Mouse (Mus musculus) liver, embryonic 14 days (tissue): Measurements from ENCODE around the gene Kif2c. TPM values are rescaled to one million over a fixed set of nuclear protein-coding genes. Genes with fewer than 3 reads are reported as not detected.

Source experiments
- polyA plus RNA-seq: library from polyadenylated mRNA; depleted of rRNA; stranded (reverse); fragments of >200 nt; gene quantifications from 2 replicates; pipeline ENCODE4 v1.2.3, GENCODE M21; 2012; rRNA removed

Kif2c gene
- 18.9 and 21.5 TPM in 2 replicates for polyA plus RNA-seq

DNA sequence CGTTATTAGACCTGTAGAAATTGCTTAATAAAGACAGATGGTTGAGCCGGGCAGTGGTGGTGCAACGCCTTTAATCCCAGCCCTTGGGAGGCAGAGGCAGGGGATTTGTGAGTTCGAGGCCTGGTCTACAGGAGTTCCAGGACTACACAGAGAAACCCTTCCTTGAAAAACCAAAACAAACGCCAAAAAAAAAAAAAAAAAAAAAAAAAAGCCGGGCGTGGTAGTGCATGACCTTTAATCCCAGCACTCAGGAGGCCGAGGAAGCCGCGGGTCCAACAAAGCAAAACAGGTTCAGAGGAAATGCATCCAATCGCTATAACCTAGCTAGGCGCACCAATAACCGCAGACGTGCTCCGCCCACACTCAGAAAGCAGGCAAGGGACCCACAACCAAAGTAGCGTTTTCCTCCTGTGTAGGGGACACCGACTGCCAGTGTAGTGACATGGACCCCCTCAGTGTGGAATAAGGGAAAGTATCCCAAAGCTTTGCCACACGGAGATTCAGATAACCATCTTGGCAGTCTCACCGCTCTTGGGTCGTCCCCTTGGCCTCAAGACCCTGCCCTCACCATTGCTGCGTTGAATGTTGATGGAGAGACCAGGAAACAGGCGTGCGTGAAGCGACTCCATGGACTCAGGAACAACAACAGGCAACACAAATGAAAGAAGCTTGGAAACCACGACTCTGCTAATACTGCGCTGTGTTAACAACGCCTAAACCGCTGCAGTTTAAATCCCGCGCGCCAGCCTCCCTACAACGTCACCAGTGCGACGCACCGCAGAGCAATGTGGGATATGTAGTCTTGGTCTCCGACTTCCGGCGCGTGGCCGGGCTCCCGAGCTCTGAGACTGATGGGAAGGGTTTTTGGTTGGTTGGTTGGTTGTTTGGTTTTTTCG lies at the start of gene Kif2c:
Gene Kif2c (minus strand): TSS at position 777 of the 896 bp plus-strand sequence.

DNA sequence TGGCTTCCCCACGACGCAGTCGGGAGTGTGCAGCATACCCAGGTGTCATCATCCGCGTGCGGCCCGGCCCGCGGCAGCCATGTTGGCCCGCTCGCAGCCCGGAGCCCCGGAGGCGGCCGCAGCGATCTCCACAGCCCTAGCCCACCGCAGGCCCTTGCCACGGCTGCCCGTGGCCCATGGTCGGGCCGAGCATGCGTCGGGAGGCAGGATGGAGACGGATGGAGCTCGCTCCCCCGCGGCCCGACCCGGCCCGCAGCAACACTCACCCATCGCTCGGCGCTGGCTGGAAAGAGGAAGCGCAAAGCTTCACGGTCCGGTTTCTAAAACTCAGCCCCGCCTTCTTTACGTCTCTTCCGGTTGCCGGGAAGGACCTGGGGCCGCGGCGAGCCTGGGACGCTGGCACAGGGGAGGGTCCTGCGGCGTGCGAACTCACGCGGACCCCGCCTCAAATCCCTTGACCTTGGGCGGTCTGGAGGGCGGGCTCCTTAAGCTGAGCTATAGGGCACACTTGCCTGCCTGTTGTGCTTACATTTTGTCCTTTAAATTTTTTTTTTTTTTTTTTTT lies 26.6 kb downstream of the Kif2c start, which contains the start of gene Rps8:
Gene Rps8 (minus strand): TSS at position 452 of the 564 bp plus-strand sequence.

DNA sequence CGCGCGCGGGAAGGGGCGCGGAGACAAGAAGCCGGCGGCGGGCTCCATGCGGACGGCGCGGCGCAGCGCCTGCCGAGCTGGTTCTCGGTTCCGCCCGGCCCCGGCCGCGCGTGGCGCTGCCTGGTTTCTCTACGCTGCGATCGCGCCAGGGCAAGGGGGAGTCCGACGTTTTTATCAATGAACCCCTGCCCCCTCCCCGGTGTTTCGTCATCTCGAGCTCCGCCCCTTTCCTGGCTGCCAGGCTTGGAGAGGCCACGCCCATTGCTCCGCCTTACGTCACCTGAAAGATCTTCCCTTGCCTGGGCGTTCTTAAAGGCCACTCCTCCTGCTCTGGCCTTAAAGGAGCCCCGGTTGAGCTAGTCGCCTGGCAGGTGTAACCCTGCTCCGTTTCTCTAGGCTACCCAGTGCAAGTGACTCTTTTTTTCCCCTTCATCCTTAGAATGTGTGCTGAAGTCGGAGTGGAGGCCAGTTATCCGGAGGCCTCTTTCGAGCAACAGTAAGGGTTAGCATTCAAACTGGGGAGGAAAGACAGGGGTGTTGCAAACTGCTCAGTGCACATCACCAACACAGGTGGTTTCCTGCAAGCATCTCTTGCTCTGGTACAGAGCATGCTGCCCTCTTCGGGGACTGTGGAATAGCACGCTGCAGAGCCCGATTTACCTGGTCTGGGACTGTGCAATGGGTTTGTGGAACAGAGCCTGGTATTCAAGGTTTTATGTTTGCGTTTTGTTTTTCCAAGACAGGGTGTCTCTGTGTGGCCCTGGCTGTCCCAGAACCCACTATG lies 48.4 kb downstream of the Kif2c start, which contains the start of gene Plk3:
Gene Plk3 (minus strand): TSS at position 147 of the 784 bp plus-strand sequence.

DNA sequence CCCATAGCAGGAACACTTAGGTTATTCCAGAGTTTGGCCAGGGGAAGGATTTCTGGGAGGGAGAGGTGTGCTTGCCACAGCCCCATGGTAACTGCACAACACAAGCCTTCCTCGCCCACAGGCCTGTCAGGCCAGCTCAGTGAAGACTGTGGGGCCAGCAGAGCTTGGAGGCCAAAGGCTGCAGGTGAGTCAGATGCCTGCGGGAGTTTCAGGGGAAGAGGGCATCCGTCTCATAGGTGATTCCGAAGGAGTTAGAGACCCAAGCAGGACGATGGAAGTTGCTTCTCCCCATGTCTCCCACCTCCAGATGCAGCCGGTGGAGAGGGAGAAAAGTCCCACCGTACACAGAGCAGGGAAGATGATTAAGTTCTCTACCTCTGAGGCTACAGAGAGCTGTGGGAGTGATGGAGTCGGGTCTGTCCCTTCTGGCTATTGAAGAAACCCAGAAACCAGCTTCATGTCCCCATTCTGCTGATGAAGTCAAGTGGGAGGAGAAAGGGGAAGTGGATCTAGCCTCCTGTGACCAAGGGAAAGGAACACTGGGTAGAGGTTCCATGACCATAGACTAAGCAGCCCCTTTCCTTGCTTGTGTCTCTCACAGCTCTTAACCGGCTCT lies 55.7 kb downstream of the Kif2c start, which contains the start of gene Tctex1d4:
Gene Tctex1d4 (plus strand): TSS at position 120 of the 616 bp plus-strand sequence.

DNA sequence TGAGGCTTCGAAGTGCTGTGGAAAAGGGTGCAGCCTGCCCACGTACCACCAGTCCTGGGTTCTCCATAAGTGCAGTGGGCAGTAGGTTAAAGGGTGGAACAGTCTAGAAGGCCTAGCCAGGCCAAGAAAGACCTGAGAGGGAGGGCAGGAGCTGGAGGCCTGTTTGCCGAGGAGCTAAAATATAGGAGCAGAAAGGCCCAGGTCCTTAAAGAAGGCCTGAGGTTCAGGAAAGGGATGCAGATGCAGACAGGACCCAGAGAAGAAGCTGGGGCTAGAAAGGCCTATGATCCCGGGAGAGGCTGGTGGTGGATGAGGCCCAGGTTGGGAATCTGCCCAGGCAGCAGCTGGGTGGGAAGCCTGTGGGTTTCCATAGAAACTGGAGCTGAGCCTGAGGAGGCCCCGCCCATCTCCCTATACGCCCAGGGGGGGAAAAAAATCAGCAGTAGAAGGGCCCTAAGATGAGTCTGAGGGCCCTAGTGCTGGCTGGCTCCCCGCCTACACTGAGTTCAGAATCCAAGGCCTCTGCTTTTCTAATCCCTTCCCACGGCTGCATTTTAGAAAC lies 57.0 kb downstream of the Kif2c start, which contains the start of gene Btbd19:
Gene Btbd19 (minus strand): TSS at position 378 of the 562 bp plus-strand sequence.

Other genes with a start within 250 kb of the Kif2c start
- 397 and 450 TPM in 2 replicates for gene Urod, start 188.2 kb downstream of the Kif2c start, polyA plus RNA-seq
- 8.5 and 9.4 TPM in 2 replicates for gene Hectd3, start 187.3 kb downstream of the Kif2c start, polyA plus RNA-seq
- 17.6 and 18.6 TPM in 2 replicates for gene Eif2b3, start 163.2 kb downstream of the Kif2c start, polyA plus RNA-seq
- gene Ptch2, start 86.6 kb downstream of the Kif2c start, polyA plus RNA-seq: 0.60 and 0.64 TPM in 2 replicates
- gene Btbd19, start 56.9 kb downstream of the Kif2c start, polyA plus RNA-seq: 3.0 and 3.3 TPM in 2 replicates
- gene Tctex1d4, start 55.8 kb downstream of the Kif2c start, polyA plus RNA-seq: 0.06 TPM in 2 replicates
- 1.8 and 1.9 TPM in 2 replicates for gene Plk3, start 48.7 kb downstream of the Kif2c start, polyA plus RNA-seq
- gene Rps8, start 26.4 kb downstream of the Kif2c start, polyA plus RNA-seq: 973 and 1,046 TPM in 2 replicates
- 2.6 TPM in 2 replicates for gene Tmem53, start 69.3 kb upstream of the Kif2c start, polyA plus RNA-seq
- 0.02 TPM in 2 replicates for gene Armh1, start 69.5 kb upstream of the Kif2c start, polyA plus RNA-seq